In genomic region chr5:50752766-50753165, GRCm38 (mm10) we compare ENCODE assay signal across 9 mouse cellular contexts.
DNase-seq lines count a peak whose midpoint lies in the region; ATAC-seq and TF ChIP-seq lines count a peak whose summit lies in the region.
"Had no signal": no experiment of that assay in that cellular context is flagged by ENCODE, and none has a peak within 500 bp of the region (broad histone marks: within the 10 kb centered on the region; RNA-seq: fewer than 3 reads in every experiment).

No protein-coding gene starts in this region.

- no peak for TF ChIP-seq EP300 in heart, postnatal 0 days (IDR thresholded peaks at IDR 0.05; ENCODE audit: low read depth)

- 49% methylated on average over 1 of the region's 1 CpGs for WGBS in heart, postnatal 0 days
- WGBS in heart, embryonic 11.5 days (ENCODE audit: insufficient replicate concordance): 55% methylated on average over 1 of the region's 1 CpGs
- 63% methylated on average over 1 of the region's 1 CpGs for WGBS in kidney, postnatal 0 days

- H3K4me2 ChIP-seq in heart, postnatal 0 days (ENCODE audit: low read depth, low read length): no peak overlapping the region
- no peak overlapping the region for H3K4me2 ChIP-seq in heart, embryonic 11.5 days
- no peak overlapping the region for H3K4me2 ChIP-seq in kidney, postnatal 0 days (ENCODE audit: low read length)
- H3K4me2 ChIP-seq: hindbrain, embryonic 15.5 days had no signal

- peak; percentile 58 for TF ChIP-seq CTCF in heart, postnatal 0 days (IDR thresholded peaks at IDR 0.05; ENCODE audit: low read depth)
- TF ChIP-seq CTCF in kidney, postnatal 0 days (IDR thresholded peaks at IDR 0.05; ENCODE audit: low read depth): peak; percentile 70

- no peak for ATAC-seq in heart, postnatal 0 days (ENCODE audit: insufficient read depth, low read depth)
- no peak for ATAC-seq in heart, embryonic 11.5 days (replicated peaks; ENCODE audit: insufficient number of reproducible peaks, low FRiP score, low TSS enrichment)
- no peak for ATAC-seq in kidney, postnatal 0 days (replicated peaks; ENCODE audit: low FRiP score, low read depth)

- no peaks in the 10 kb centered on the region for H3K4me1 ChIP-seq in heart, postnatal 0 days (ENCODE audit: control insufficient read depth, insufficient read depth)
- no peaks in the 10 kb centered on the region for H3K4me1 ChIP-seq in heart, embryonic 11.5 days (ENCODE audit: control insufficient read depth, insufficient read depth, low read length)
- H3K4me1 ChIP-seq in kidney, postnatal 0 days (replicated peaks; ENCODE audit: insufficient read depth, low read length): no peaks in the 10 kb centered on the region
- H3K4me1 ChIP-seq: hindbrain, embryonic 15.5 days had no signal

- H3K36me3 ChIP-seq in heart, postnatal 0 days (replicated peaks; ENCODE audit: control insufficient read depth, insufficient read depth, low read length): no peaks in the 10 kb centered on the region
- H3K36me3 ChIP-seq in heart, embryonic 11.5 days (ENCODE audit: control insufficient read depth, insufficient read depth, low read length): no peaks in the 10 kb centered on the region
- no peaks in the 10 kb centered on the region for H3K36me3 ChIP-seq in kidney, postnatal 0 days (ENCODE audit: insufficient read depth, low read length)
- H3K36me3 ChIP-seq: hindbrain, embryonic 15.5 days had no signal

- no peak overlapping the region for H3K9ac ChIP-seq in heart, postnatal 0 days (replicated peaks; ENCODE audit: low read depth, low read length)
- H3K9ac ChIP-seq in heart, embryonic 11.5 days (ENCODE audit: low read depth, low read length): no peak overlapping the region
- no peak overlapping the region for H3K9ac ChIP-seq in kidney, postnatal 0 days (ENCODE audit: low read depth, low read length)
- H3K9ac ChIP-seq: hindbrain, embryonic 15.5 days had no signal

- no peak overlapping the region for H3K4me3 ChIP-seq in heart, postnatal 0 days (ENCODE audit: low read depth, low read length)
- no peak overlapping the region for H3K4me3 ChIP-seq in heart, embryonic 11.5 days (ENCODE audit: low read depth, low read length)
- no peak overlapping the region for H3K4me3 ChIP-seq in kidney, postnatal 0 days (replicated peaks; ENCODE audit: low read depth, low read length)
- H3K4me3 ChIP-seq: hindbrain, embryonic 15.5 days had no signal

- no peak overlapping the region for H3K27ac ChIP-seq in heart, postnatal 0 days (ENCODE audit: low read depth)
- H3K27ac ChIP-seq in heart, embryonic 11.5 days (ENCODE audit: low read depth, low read length): no peak overlapping the region
- no peak overlapping the region for H3K27ac ChIP-seq in kidney, postnatal 0 days
- H3K27ac ChIP-seq: hindbrain, embryonic 15.5 days had no signal

- no peaks in the 10 kb centered on the region for H3K9me3 ChIP-seq in heart, postnatal 0 days (replicated peaks; ENCODE audit: control insufficient read depth, low read length)
- H3K9me3 ChIP-seq in heart, embryonic 11.5 days (replicated peaks; ENCODE audit: control insufficient read depth, low read length): no peaks in the 10 kb centered on the region
- no peaks in the 10 kb centered on the region for H3K9me3 ChIP-seq in kidney, postnatal 0 days (replicated peaks; ENCODE audit: low read length)
- H3K9me3 ChIP-seq: hindbrain, embryonic 15.5 days had no signal

- no peaks in the 10 kb centered on the region for H3K27me3 ChIP-seq in heart, postnatal 0 days (ENCODE audit: control insufficient read depth, insufficient read depth, low read length)
- no peaks in the 10 kb centered on the region for H3K27me3 ChIP-seq in heart, embryonic 11.5 days (ENCODE audit: control insufficient read depth, insufficient read depth, low read length)
- H3K27me3 ChIP-seq in kidney, postnatal 0 days (ENCODE audit: insufficient read depth, low read length): no peaks in the 10 kb centered on the region
- H3K27me3 ChIP-seq: hindbrain, embryonic 15.5 days had no signal

- DNase-seq in heart, postnatal 0 days (ENCODE audit: low spot score): peak; percentile 7
- DNase-seq in ovary, postnatal 14 days (ENCODE audit: low spot score): peak; percentile 11
- DNase-seq in ovary, postnatal 36 days (ENCODE audit: low spot score): no peak
- DNase-seq in brain, adult 2 months (ENCODE audit: low read depth, low spot score): peak; percentile 54
- peak; percentile 13 for DNase-seq in kidney, postnatal 0 days (ENCODE audit: low spot score)
- DNase-seq in retina, postnatal 1 day: peak; percentile 53
- no peak for DNase-seq in thymus, adult 18-20 months

Comparison
In these comparisons a context has a peak if more than half of its experiments do, and no peak if none do; other contexts are left out.
1. DNase-seq: peak in heart, postnatal 0 days (single experiment), ovary, postnatal 14 days (single experiment), brain, adult 2 months (single experiment), kidney, postnatal 0 days (single experiment) and retina, postnatal 1 day (single experiment); none in ovary, postnatal 36 days (single experiment) and thymus, adult 18-20 months (0 of 2).